Mouse (Mus musculus) embryonic stem cell, embryonic (primary cell): ENCODE data around the gene Ndufs8.

Experiments used
- CTCF ChIA-PET, 4 experiments: fragments of 300-600 bp in 2 of 4; fragments of 350-600 bp in 2 of 4; sonication (Branson Sonifier 250); formaldehyde crosslinking; loops; one replicate each; lab custom pipeline; 2022; ENCODE audit warnings: inconsistent platforms in 2 of 4; lab: Charles Lee
- POLR2A ChIA-PET, 4 experiments: fragments of 300-600 bp in 2 of 4; fragments of 350-600 bp in 2 of 4; sonication (Branson Sonifier 250); formaldehyde crosslinking; loops; one replicate each; lab custom pipeline; 2022; ENCODE audit warnings: antibody characterized with exemption in 4 of 4, inconsistent platforms in 1 of 4; lab: Charles Lee

The Ndufs8 gene

DNA sequence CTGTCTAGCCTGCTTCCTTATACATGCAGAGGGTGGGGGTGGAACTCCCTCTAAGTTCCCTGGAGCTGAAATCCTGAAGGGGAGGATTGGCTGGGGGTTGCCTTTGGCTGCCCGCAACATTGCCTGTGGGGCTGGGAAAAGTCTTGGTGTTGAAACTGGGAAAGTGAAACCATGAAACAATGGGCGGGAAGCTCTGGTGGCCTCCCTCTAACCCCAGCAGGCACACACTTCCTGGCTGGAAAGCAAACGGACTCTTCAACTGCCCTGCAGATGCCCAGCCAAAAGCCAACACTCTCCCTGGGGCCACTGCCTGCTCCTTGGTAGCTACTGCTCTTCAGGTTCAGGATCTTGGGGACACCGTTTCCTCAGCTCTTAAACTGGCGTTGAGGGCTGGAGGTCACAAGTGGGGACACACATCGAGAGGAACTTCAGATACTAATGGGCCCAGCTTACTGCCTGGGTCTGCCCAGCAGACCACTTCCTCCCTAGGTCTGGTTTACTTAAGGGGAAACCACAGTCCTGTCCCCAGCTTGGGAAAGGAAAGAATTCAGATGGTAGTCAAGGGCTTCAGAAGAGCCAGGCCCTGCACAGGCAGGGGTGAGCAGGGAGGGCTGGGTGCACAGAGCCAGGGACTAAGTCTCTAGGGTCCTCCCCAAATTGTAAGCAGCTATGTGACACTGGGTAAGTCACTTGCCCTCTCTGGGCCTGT, 7.2 kb downstream of the Ndufs8 start:
- ChIA-PET POLR2A (interaction anchor here in 3 of 4 experiments (0.6 to 8.1 kb wide), 22 partner anchors 10 to 512 kb away, joined by 3 to 99 read pairs (median 4); partner anchors contain the start of genes Cdk2ap2 (in 1 of the 3), Chka (in 1 of the 3), Doc2g (in 1 of the 3) and Gstp1 (in 1 of the 3)), CTCF (interaction anchor here in 3 of 4 experiments (0.7 to 3.4 kb wide), 7 partner anchors 14 to 94 kb away, joined by 3 to 11 read pairs (median 3); partner anchors contain the start of genes Gm49405 (in 1 of the 3) and Nudt8 (in 1 of the 3))

DNA sequence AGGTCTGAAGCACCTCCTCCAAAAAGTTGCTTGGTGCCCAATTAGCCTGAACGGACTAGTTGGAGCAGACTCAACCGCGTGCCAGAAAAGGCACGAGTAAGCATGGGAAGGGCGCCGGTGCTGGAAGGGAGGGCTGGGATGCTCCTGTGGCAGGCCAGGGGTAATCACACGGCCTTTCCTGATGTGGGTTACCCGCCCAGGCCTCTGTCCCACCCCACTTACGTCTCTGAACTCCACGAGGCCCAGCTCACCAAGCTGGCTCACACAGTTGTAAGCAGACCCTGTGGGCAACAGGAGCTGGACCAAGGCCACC, 8.3 kb downstream of the Ndufs8 start:
- ChIA-PET CTCF (interaction anchor here in 3 of 4 experiments (0.7 to 3.4 kb wide), 6 partner anchors 8 to 188 kb away, joined by 3 to 11 read pairs (median 5); partner anchors contain the start of genes Gm49405 (in 1 of the 3), Ndufs8 (in 1 of the 3) and Nudt8 (in 1 of the 3)), POLR2A (interaction anchor here in 3 of 4 experiments (0.8 to 8.1 kb wide), 25 partner anchors 8 to 142 kb away, joined by 3 to 99 read pairs (median 5); partner anchors contain the start of genes Ndufs8 (in 3 of the 3), Aldh3b1 (in 1 of the 3), Chka (in 1 of the 3) and Gstp2 (in 1 of the 3))

DNA sequence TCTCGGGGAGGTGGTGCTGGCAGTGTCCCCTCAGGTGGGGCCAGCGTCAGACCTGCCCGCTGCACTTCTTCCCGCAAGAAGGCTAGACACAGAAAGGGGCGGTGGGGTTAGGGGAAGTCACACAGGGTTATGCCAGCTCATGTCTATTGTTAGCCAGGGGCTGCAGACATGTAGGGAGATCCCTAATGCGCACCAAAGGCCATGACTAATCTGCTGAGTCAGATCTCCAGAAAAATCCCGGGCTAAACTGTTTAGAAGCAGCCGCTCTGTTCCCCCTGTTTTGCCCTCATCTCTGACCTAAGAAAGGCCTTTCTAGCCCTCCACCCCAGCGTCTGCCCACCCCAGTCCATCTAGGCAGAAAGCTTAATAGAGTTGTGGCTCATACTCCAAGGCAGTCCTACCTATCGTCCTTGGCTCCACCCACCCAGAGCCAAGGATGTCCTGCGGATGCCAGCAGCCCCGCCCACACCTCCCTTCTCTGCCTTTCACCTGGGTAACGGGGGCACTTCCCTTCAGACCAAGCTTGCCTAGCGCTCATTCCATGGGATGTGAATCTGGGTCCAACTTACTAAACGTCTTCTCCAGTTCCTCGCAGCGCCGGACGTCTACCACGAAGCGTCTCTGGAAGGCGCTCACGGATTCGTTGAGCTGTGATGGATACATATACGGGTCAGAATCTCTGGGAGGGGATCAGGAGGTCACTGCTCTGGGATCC, 8.8 kb downstream of the Ndufs8 start:
- CTCF ChIA-PET: interaction anchor here (0.7 to 3.4 kb wide), 4 partner anchors 9 to 188 kb away, joined by 4 to 11 read pairs (median 7); partner anchors contain the start of gene Ndufs8 (in 1 of the 4)
- POLR2A ChIA-PET: interaction anchor here in 3 of 4 experiments (0.6 to 8.1 kb wide), 28 partner anchors 8 to 284 kb away, joined by 3 to 99 read pairs (median 5); partner anchors contain the start of genes Ndufs8 (in 3 of the 3), Aldh3b1 (in 2 of the 3), Chka (in 1 of the 3) and Gstp2 (in 1 of the 3)

- CTCF ChIA-PET: interaction anchor here (0.8 to 3.4 kb wide), 5 partner anchors 13 to 184 kb away, joined by 3 to 11 read pairs (median 4); no protein-coding TSS in a partner anchor
These were observed 9.6 kb downstream of the Ndufs8 start for GRCm38 (mm10) chr19:3902966-3903365.

GRCm38 (mm10) chr19:3899618-3900017, 13.0 kb downstream of the Ndufs8 start:
- ChIA-PET CTCF (interaction anchor here in 1 of 4 experiments (0.6 kb wide), 1 partner anchor 47 kb away, joined by 11 read pairs; no protein-coding TSS in a partner anchor), POLR2A (interaction anchor here in 3 of 4 experiments (0.6 to 1.7 kb wide), 9 partner anchors 9 to 131 kb away, joined by 3 to 7 read pairs (median 3); partner anchors contain the start of gene Ndufs8 (in 1 of the 3))

More at GRCm38 (mm10) chr19:3902966-3903365, 9.6 kb downstream of the Ndufs8 start:
- POLR2A ChIA-PET: interaction anchor here in 3 of 4 experiments (0.7 to 8.1 kb wide), 18 partner anchors 8 to 214 kb away, joined by 3 to 99 read pairs (median 4); partner anchors contain the start of genes Ndufs8 (in 3 of the 3), Aldh3b1 (in 1 of the 3), Chka (in 1 of the 3) and Gstp2 (in 1 of the 3)

- ChIA-PET CTCF (no interaction called here), POLR2A (interaction anchor here in 2 of 4 experiments (1.3 to 1.7 kb wide), 4 partner anchors 9 to 24 kb away, joined by 3 to 7 read pairs (median 5); partner anchors contain the start of gene Ndufs8 (in 1 of the 2))
These were observed 13.6 kb downstream of the Ndufs8 start for GRCm38 (mm10) chr19:3898952-3899351.

- POLR2A ChIA-PET: interaction anchor here in 3 of 4 experiments (0.6 to 10.8 kb wide), 8 partner anchors 7 to 151 kb away, joined by 3 to 99 read pairs (median 3); partner anchors contain the start of genes Ndufs8 (in 1 of the 3) and Tcirg1 (in 1 of the 3)
- CTCF ChIA-PET: interaction anchor here in 2 of 4 experiments (0.6 to 0.8 kb wide), 3 partner anchors 33 to 283 kb away, joined by 3 to 5 read pairs (median 4); no protein-coding TSS in a partner anchor
These were observed 15.0 kb downstream of the Ndufs8 start for GRCm38 (mm10) chr19:3897557-3897956.

- CTCF ChIA-PET: interaction anchor here in 3 of 4 experiments (0.7 to 1.6 kb wide), 3 partner anchors 31 to 156 kb away, joined by 3 to 6 read pairs (median 3); no protein-coding TSS in a partner anchor
- POLR2A ChIA-PET: interaction anchor here (0.6 to 10.8 kb wide), 27 partner anchors 8 to 571 kb away, joined by 3 to 99 read pairs (median 4); partner anchors contain the start of genes Ndufs8 (in 3 of the 4) and Tcirg1 (in 3 of the 4)
These were observed 16.4 kb downstream of the Ndufs8 start for GRCm38 (mm10) chr19:3896208-3896607.

DNA sequence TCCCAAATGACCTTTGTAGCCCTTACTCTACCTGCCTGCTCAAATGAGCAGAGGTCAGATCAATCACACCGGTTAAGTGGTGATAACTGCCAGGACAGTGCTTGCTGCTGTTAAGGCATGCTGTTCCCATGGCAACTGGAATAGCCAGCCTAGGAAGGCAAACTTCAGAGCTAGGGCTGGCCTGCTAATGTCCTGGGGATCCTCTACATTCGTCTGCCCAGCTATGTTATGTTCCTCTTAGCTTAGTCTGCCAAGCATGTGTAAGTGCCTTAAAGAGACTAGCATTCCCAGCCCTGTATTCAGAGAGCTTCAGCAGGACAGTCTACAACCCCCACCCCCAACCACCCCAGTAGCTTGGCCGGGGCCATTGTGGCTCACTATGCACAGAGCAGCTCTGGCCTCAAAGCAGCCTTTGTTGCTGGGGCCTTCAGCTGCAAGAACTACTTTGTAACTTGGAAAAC, 17.4 kb downstream of the Ndufs8 start:
- POLR2A ChIA-PET: interaction anchor here (0.6 to 10.8 kb wide), 34 partner anchors 8 to 570 kb away, joined by 3 to 99 read pairs (median 4); partner anchors contain the start of genes Tcirg1 (in 3 of the 4) and Ndufs8 (in 2 of the 4)
- CTCF ChIA-PET: interaction anchor here (0.7 to 1.6 kb wide), 7 partner anchors 12 to 126 kb away, joined by 3 to 6 read pairs (median 3); partner anchors contain the start of genes Ndufs8 (in 1 of the 4) and Tcirg1 (in 1 of the 4)

DNA sequence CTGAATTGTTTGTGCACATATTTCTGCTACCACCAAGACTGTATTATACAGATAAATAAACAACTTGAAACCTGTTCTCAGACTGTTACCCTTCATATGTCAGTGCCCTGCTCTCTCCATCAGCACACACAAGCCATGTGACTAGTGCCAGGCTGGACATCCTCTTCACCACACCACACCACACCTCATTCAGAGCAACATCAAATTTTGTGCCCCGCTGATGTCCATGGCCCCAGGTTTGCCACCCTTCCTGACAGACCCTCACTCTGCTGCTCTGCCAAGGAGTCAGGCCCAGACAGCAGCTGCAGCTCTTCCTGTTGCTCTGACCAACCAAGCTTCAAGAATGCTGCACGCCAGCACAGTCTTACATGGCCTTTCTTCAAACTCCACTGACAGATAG, 18.3 kb downstream of the Ndufs8 start:
- ChIA-PET CTCF (interaction anchor here in 1 of 4 experiments (0.6 to 0.8 kb wide), 2 partner anchors 41 to 270 kb away, joined by 3 read pairs; no protein-coding TSS in a partner anchor), POLR2A (interaction anchor here (0.9 to 10.8 kb wide), 15 partner anchors 9 to 148 kb away, joined by 3 to 99 read pairs (median 5); partner anchors contain the start of genes Ndufs8 (in 1 of the 4) and Tcirg1 (in 1 of the 4))

DNA sequence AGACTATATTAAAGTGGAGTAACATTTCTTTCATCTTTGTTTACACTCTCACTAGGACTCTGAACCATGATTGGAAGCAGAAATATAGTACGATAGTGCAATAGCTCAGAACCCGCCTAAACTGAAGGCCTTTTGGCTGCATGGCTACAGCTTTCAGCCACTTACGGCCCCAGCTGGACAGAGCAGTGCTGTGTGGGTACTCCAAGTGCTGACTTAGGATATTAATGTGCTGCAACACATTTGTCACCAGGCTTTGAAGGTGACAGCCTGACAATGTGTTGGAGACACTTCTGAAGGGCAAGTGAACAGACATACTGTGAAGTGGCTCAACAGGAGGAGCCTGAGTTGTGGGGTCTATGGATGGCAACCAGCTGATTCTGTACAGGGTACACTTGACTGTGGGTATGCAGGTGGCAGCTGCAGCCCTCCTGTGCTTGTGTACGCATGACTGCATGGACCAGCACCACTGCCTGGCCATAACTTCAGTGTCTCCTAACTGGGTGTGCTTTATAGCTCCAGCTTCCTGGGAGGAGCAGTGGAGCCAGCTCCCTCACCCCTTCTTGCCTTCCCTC, 18.9 kb downstream of the Ndufs8 start:
- POLR2A ChIA-PET: interaction anchor here in 3 of 4 experiments (0.9 to 10.8 kb wide), 9 partner anchors 10 to 149 kb away, joined by 3 to 99 read pairs (median 6); partner anchors contain the start of genes Ndufs8 (in 1 of the 3) and Tcirg1 (in 1 of the 3)

GRCm38 (mm10) chr19:3890181-3890580, 22.4 kb downstream of the Ndufs8 start:
- POLR2A ChIA-PET: interaction anchor here (0.6 to 10.8 kb wide), 15 partner anchors 9 to 207 kb away, joined by 3 to 99 read pairs (median 5); partner anchors contain the start of genes Ndufs8 (in 3 of the 4), Tcirg1 (in 2 of the 4) and Cdk2ap2 (in 1 of the 4)
- CTCF ChIA-PET: interaction anchor here in 3 of 4 experiments (0.6 to 2.4 kb wide), 11 partner anchors 11 to 298 kb away, joined by 3 to 11 read pairs (median 3); partner anchors contain the start of gene Ndufs8 (in 1 of the 3)

More for the DNA sequence above, 18.9 kb downstream of the Ndufs8 start:
- CTCF ChIA-PET: interaction anchor here in 3 of 4 experiments (0.6 to 1.4 kb wide), 4 partner anchors 29 to 270 kb away, joined by 3 to 4 read pairs (median 3); no protein-coding TSS in a partner anchor

- POLR2A ChIA-PET: interaction anchor here in 3 of 4 experiments (0.5 to 10.8 kb wide), 8 partner anchors 11 to 34 kb away, joined by 3 to 99 read pairs (median 4); partner anchors contain the start of genes Ndufs8 (in 2 of the 3) and Tcirg1 (in 1 of the 3)
- CTCF ChIA-PET: interaction anchor here in 3 of 4 experiments (0.8 to 2.4 kb wide), 7 partner anchors 14 to 91 kb away, joined by 3 to 11 read pairs (median 4); partner anchors contain the start of gene Ndufs8 (in 1 of the 3)
These were observed 23.5 kb downstream of the Ndufs8 start for GRCm38 (mm10) chr19:3889096-3889495.

GRCm38 (mm10) chr19:3884325-3884990, 28.1 kb downstream of the Ndufs8 start:
- ChIA-PET POLR2A (interaction anchor here in 3 of 4 experiments (0.6 to 1.2 kb wide), 6 partner anchors 9 to 88 kb away, joined by 3 to 5 read pairs (median 3); no protein-coding TSS in a partner anchor), CTCF (no interaction called here)

- ChIA-PET CTCF (interaction anchor here in 2 of 4 experiments (1.0 to 2.5 kb wide), 4 partner anchors 9 to 64 kb away, joined by 3 to 5 read pairs (median 3); partner anchors contain the start of gene Ndufs8 (in 1 of the 2)), POLR2A (interaction anchor here in 2 of 4 experiments (0.7 to 1.8 kb wide), 6 partner anchors 9 to 349 kb away, joined by 3 to 7 read pairs (median 3); no protein-coding TSS in a partner anchor)
These were observed 30.4 kb downstream of the Ndufs8 start for GRCm38 (mm10) chr19:3882214-3882613.
